Mouse (Mus musculus) kidney, embryonic 15.5 days (tissue): ENCODE measurements around the gene 4930404H24Rik. TPM values are rescaled to one million over a fixed set of nuclear protein-coding genes. Genes with fewer than 3 reads are reported as not detected.
A peak's percentile ranks its signal among the peaks of the same experiment; 100 is the strongest.

Experiments used
- ATAC-seq: fragments of 200-750 bp; cut with Nextera tagmentation; replicated peaks from 2 replicates; pipeline ENCODE4 v1.8.0; 2017; ENCODE audit warnings: moderate TSS enrichment; ENCODE audit not compliant: low FRiP score
- H3K27ac ChIP-seq: fragments of 300-500 bp; sonication (generic); 2 replicates; pipeline ENCODE4 v1.5.1; 2015; ENCODE audit warnings: mild to moderate bottlenecking, inconsistent platforms
- H3K27me3 ChIP-seq: fragments of 300-500 bp; sonication (generic); 2 replicates; pipeline ENCODE4 v1.6.1; 2015; ENCODE audit warnings: inconsistent platforms
- H3K36me3 ChIP-seq: fragments of 300-500 bp; sonication (generic); 2 replicates; pipeline ENCODE4 v1.6.1; 2015; ENCODE audit warnings: inconsistent platforms
- H3K4me1 ChIP-seq: fragments of 300-500 bp; sonication (generic); 2 replicates; pipeline ENCODE4 v1.6.1; 2015; ENCODE audit warnings: inconsistent platforms
- H3K4me2 ChIP-seq: fragments of 300-500 bp; sonication (generic); 2 replicates; pipeline ENCODE4 v1.6.1; 2015; ENCODE audit warnings: moderate library complexity, mild to moderate bottlenecking, inconsistent platforms
- H3K4me3 ChIP-seq: fragments of 300-500 bp; sonication (generic); replicated peaks from 2 replicates; pipeline ENCODE4 v1.5.1; 2015; ENCODE audit warnings: mild to moderate bottlenecking, inconsistent platforms
- H3K9ac ChIP-seq: fragments of 300-500 bp; sonication (generic); 2 replicates; pipeline ENCODE4 v1.6.1; 2015; ENCODE audit warnings: mild to moderate bottlenecking, inconsistent platforms
- H3K9me3 ChIP-seq: fragments of 300-500 bp; sonication (generic); replicated peaks from 2 replicates; pipeline ENCODE4 v1.6.1; 2016; ENCODE audit warnings: inconsistent platforms
- WGBS: fragments of 180-500 bp; shearing (Covaris S2); methylation state at CpG from one replicate; pipeline ENCODE4 v1.1.7; 2015; ENCODE audit warnings: mixed read lengths; 5-methylcytosine and 5-hydroxymethylcytosine counted together
- polyA plus RNA-seq: library from polyadenylated mRNA; unstranded; fragments of >200 nt; fragmentation: Nextera tagmentation; extraction: Ambion mirVana; gene quantifications from 2 replicates; pipeline ENCODE4 v1.2.1, GENCODE M21; 2015

The 4930404H24Rik gene
- polyA plus RNA-seq, 1 experiment from 2014 or later, result not detected

DNA sequence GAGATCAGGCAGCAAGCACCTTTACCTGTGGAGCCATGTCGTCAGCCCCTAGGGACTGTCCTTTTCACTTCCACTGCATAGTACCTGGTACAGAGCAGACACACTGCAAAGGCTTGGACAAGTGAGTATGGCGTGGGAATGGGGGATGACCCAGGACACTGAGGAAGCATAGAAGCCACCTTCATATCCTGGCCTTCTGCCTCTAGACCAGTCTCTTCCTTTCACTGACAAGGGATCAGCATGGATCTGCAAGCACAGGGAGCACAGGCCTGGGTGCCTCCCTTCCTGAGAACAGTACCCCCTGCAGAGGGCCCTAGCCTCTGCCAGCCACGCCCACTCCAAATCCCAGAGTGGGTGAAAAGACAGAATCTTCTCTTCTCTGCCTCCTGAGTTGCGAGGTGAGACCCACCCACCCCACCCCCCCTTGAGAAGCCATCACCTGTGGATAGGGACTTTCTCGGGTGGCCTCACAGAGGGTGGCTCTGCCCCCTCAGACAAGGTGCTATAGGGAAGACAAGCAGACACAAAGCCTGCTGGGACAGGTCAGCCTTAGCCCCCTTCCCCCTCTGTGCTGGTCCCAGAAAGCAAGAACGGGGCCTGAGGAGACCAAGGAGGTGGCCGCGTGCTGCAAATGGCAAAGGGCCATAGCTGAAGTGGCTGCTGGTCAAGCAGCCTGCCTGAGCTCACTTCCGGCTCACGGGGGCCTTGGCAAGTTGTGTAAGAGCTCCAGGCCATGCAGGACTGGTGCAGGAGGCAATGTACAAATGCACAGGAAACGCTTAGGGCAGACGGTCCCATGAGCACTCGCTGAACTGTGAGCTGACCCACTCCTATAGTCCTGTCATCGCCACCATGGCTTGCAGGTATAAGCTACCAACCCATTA lies 22.1 kb downstream of the 4930404H24Rik start:
- peaks cover 43% of the 10 kb centered on the region for H3K4me1 ChIP-seq
- no peaks in the 10 kb centered on the region for H3K27me3 ChIP-seq
- no peak overlapping the region for H3K4me3 ChIP-seq
- no peaks in the 10 kb centered on the region for H3K36me3 ChIP-seq
- 80% methylated on average over 14 of the region's 14 CpGs for WGBS
- no peak overlapping the region for H3K4me2 ChIP-seq
- no peak overlapping the region for H3K9ac ChIP-seq
- H3K9me3 ChIP-seq, result no peaks in the 10 kb centered on the region
- no peak overlapping the region for H3K27ac ChIP-seq
- ATAC-seq, result no peak

DNA sequence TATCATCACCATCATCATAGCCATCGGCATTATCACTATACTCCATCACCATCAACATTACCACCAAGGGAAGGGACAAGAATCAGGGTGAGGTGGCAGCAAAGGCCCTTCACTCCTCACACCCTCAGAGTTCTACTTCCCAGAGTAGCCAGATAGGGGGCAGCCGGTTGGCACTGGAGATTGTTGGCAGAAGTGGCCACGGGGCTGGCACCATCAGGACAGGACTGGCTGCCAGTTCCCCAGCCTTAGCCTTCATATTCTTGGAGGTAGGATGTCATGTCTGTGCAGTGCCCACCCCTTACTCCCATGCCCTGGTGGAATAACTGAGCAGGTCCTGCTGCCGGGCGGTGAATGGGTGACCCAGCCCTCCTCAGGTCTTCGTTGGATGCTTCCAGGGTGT lies 23.0 kb downstream of the 4930404H24Rik start:
- Histone ChIP-seq H3K27me3 (no peaks in the 10 kb centered on the region), H3K4me2 (no peak overlapping the region), H3K9me3 (no peaks in the 10 kb centered on the region), H3K4me1 (peaks cover 35% of the 10 kb centered on the region), H3K36me3 (no peaks in the 10 kb centered on the region), H3K4me3 (no peak overlapping the region), H3K9ac (no peak overlapping the region), H3K27ac (no peak overlapping the region)
- ATAC-seq, result no peak
- WGBS, result 86% methylated on average over 6 of the region's 6 CpGs

- H3K4me3 ChIP-seq, result no peak overlapping the region
- H3K36me3 ChIP-seq, result no peaks in the 10 kb centered on the region
- no peak; the same call in 1 of the 2 replicates for ATAC-seq
- H3K27ac ChIP-seq, result no peak overlapping the region
- no peaks in the 10 kb centered on the region for H3K27me3 ChIP-seq
- H3K4me2 ChIP-seq, result no peak overlapping the region
- WGBS, result 40% methylated on average over 4 of the region's 4 CpGs
- no peak overlapping the region for H3K9ac ChIP-seq
- peaks cover 28% of the 10 kb centered on the region for H3K4me1 ChIP-seq
- H3K9me3 ChIP-seq, result no peaks in the 10 kb centered on the region
Observed at GRCm38 (mm10) chr2:153516961-153517360, 24.4 kb downstream of the 4930404H24Rik start.

DNA sequence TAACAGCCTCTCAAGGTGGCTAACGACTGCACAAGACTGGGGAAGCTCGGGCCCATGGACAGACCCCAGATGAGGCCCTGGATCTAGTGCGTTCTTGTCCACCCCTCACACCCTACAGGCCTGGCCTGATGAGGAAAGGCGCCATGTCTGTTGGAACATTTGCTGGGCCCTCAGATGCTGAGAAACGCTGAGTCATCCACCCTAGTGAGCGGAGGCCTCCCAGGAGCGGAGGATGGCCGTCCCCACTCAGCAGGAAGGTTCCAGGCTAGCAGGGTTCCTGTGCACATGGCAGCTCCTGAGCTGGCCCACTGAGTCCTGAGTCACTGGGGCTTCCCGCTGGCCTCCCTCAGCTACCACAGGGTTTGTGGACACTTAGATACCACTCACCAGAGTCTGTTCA lies 27.5 kb downstream of the 4930404H24Rik start:
- WGBS, result 83% methylated on average over 9 of the region's 9 CpGs
- no peak overlapping the region for H3K4me2 ChIP-seq
- no peaks in the 10 kb centered on the region for H3K27me3 ChIP-seq
- H3K4me1 ChIP-seq, result peaks cover 26% of the 10 kb centered on the region
- no peak overlapping the region for H3K4me3 ChIP-seq
- no peak overlapping the region for H3K9ac ChIP-seq
- ATAC-seq, result no peak
- no peaks in the 10 kb centered on the region for H3K36me3 ChIP-seq
- no peak overlapping the region for H3K27ac ChIP-seq
- H3K9me3 ChIP-seq, result no peaks in the 10 kb centered on the region

DNA sequence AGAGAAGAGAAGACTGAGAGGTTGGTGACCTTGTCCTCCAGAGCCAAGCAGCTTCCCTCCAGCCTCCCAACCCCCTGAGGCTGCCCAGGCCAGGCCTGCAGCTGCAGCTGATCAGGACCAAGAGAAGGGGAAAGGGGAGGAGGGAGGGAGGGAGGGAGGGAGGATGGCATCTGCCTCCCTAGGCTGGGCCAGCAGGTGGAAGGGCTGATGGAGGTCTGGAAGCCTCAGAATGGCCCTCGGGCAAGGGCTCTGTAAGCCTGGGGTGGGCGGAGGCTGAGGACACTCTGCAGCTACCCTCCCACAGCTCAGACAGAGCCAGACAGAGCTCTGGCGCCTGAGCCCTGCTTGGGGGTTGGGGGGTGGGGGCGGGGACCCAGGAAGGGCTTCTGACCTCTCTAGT lies 29.7 kb downstream of the 4930404H24Rik start:
- no peak overlapping the region for H3K27ac ChIP-seq
- no peaks in the 10 kb centered on the region for H3K9me3 ChIP-seq
- peaks cover 44% of the 10 kb centered on the region for H3K4me1 ChIP-seq
- 21% methylated on average over 4 of the region's 4 CpGs for WGBS
- H3K36me3 ChIP-seq, result no peaks in the 10 kb centered on the region
- no peak overlapping the region for H3K4me3 ChIP-seq
- peaks cover 8% of the 10 kb centered on the region; the same call in 1 of the 2 replicates for H3K27me3 ChIP-seq
- H3K4me2 ChIP-seq, result no peak overlapping the region
- H3K9ac ChIP-seq, result no peak overlapping the region
- 0 out of 2 replicates have a peak, but pooled peaks have one; percentile 21 for ATAC-seq

DNA sequence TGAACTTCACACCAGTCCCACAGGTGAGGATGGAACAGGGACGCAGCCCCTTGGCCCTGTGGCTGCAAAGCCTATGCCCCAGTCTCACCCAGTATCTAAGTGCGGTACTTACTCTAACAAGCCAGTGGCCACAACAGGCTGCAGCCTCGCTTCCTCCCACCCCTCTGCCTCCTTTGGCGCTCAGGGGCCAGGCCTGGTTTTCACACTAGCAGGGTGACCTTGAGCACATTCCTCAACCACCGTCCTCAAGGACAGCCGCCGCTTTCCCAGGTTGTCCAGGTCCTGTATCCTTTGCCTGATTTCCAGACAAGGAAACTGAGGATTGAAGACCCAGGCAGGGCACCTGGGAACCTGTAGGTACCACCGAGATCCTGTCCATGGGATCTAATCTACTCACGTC lies 30.6 kb downstream of the 4930404H24Rik start:
- Histone ChIP-seq H3K9me3 (no peaks in the 10 kb centered on the region), H3K4me2 (no peak overlapping the region), H3K27me3 (peaks cover 12% of the 10 kb centered on the region; the same call in 1 of the 2 replicates), H3K36me3 (no peaks in the 10 kb centered on the region), H3K4me1 (peaks cover 52% of the 10 kb centered on the region), H3K27ac (no peak overlapping the region), H3K9ac (no peak overlapping the region), H3K4me3 (no peak overlapping the region)
- no peak for ATAC-seq
- WGBS, result 64% methylated on average over 9 of the region's 9 CpGs

GRCm38 (mm10) chr2:153523656-153524055 lies 31.1 kb downstream of the 4930404H24Rik start:
- ATAC-seq, result no peak
- Histone ChIP-seq H3K27ac (no peak overlapping the region), H3K27me3 (peaks cover 12% of the 10 kb centered on the region; the same call in 1 of the 2 replicates), H3K9me3 (no peaks in the 10 kb centered on the region), H3K4me1 (peaks cover 58% of the 10 kb centered on the region), H3K36me3 (no peaks in the 10 kb centered on the region), H3K9ac (no peak overlapping the region), H3K4me2 (no peak overlapping the region), H3K4me3 (no peak overlapping the region)
- 85% methylated on average over 12 of the region's 12 CpGs for WGBS

GRCm38 (mm10) chr2:153524727-153525126 lies 32.1 kb downstream of the 4930404H24Rik start:
- Histone ChIP-seq H3K9me3 (no peaks in the 10 kb centered on the region), H3K36me3 (no peaks in the 10 kb centered on the region), H3K27ac (no peak overlapping the region), H3K4me2 (no peak overlapping the region), H3K9ac (no peak overlapping the region), H3K4me3 (no peak overlapping the region), H3K27me3 (peaks cover 12% of the 10 kb centered on the region), H3K4me1 (peaks cover 67% of the 10 kb centered on the region)
- no peak for ATAC-seq
- WGBS, result 77% methylated on average over 2 of the region's 2 CpGs

- H3K4me3 ChIP-seq, result no peak overlapping the region
- no peaks in the 10 kb centered on the region for H3K9me3 ChIP-seq
- no peak overlapping the region for H3K9ac ChIP-seq
- no peaks in the 10 kb centered on the region for H3K36me3 ChIP-seq
- peaks cover 18% of the 10 kb centered on the region for H3K27me3 ChIP-seq
- ATAC-seq, result peak; percentile 30
- H3K4me2 ChIP-seq, result peak overlapping the region; percentile 27
- 9% methylated on average over 10 of the region's 10 CpGs for WGBS
- H3K4me1 ChIP-seq, result peaks cover 76% of the 10 kb centered on the region
- peak overlapping the region; percentile 68 for H3K27ac ChIP-seq
Observed at GRCm38 (mm10) chr2:153525906-153526311, 33.3 kb downstream of the 4930404H24Rik start.

DNA sequence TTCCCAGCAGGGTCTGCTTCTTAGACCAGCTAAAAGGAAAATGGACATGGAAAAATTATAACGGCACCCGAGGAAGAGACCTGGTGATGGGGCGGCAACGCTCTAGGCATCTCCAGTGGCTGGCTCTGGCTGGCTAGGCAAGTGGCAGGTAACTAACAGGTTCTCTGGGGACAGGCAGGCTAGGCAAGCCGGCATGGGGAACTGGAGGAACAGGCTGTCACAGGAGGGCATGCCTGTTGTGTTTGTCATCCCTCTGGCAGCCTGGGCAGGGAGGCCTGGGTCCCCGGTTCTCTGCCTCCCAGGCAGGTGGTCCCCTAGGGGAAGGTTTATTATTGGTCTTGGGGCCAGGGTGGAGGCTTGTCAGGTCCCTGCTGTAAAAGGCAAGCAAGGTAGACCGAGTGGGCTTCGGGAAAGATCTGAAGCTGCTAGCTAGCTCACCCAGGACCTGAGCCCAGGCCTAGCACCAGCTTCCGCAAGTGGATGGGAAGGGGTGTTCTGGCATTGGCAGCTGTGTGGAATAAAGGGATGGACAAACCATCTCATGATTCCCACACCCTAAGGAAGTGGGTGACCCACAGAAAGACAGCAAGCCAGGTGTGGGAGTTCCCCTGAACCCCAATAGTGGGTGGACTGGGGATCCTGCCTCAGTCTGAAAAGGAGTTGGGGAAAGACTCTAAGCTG lies 34.4 kb downstream of the 4930404H24Rik start:
- ATAC-seq, result no peak
- H3K4me3 ChIP-seq, result peak overlapping the region; percentile 63; the same call in 1 of the 2 replicates
- H3K9me3 ChIP-seq, result no peaks in the 10 kb centered on the region
- peak overlapping the region; percentile 69 for H3K27ac ChIP-seq
- peaks cover 25% of the 10 kb centered on the region for H3K27me3 ChIP-seq
- peak overlapping the region; percentile 99; the same call in 1 of the 2 replicates for H3K4me2 ChIP-seq
- H3K36me3 ChIP-seq, result no peaks in the 10 kb centered on the region
- WGBS, result 55% methylated on average over 9 of the region's 9 CpGs
- peaks cover 72% of the 10 kb centered on the region for H3K4me1 ChIP-seq
- 0 out of 2 replicates have a peak overlapping the region, but pooled peaks have one; percentile 55 for H3K9ac ChIP-seq

DNA sequence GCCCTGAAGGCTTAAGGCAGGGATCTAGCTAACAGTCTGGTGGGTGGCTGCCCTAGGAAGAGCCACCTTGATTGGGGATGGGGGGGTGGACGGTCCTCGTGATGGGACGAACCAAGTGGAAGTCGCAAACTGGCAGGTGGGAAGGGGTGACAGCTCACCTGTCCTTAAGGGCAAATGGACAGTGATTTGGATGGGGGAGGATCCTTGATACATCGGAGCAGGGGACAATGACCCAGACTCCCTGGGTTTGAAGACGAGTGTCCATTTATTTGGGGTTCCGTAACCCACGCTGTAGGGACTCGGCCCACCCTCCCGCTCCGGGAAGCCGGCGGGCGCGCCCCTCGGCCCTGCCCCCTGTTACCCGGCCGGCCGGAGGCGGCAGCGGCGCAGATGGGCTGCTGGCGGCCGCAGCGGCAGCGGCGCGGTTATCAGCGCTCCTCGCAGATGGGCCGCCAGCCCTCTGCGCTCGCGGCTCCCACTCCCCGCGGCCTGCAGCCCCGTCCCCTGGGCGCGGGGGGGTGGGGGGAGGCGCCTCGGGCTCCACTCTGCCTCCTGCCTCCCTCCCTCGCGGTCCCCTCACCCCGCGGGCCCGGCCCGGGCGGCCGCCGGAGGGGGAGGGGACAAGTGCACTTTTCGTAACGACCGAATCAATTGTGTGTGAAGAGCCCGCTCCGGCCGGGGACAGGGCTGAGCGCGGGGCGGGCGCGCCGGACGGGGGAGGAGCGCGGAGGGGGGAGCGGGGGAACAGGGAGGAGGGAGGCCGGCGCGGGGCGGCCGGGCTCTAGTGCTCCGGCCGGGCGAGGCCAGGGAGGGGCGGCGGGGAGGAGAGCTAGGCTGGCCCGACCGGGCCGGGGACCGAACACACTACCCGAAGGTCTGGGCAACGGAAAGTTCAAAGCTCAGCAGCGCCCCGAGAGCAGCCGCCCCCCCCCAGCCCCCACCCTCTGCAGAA lies 35.3 kb downstream of the 4930404H24Rik start:
- peak overlapping the region; percentile 69 for H3K27ac ChIP-seq
- H3K4me3 ChIP-seq, result peak overlapping the region; percentile 63
- H3K9me3 ChIP-seq, result no peaks in the 10 kb centered on the region
- WGBS, result 3% methylated on average over 64 of the region's 85 CpGs
- H3K27me3 ChIP-seq, result peaks cover 25% of the 10 kb centered on the region
- peak overlapping the region; percentile 99 for H3K4me2 ChIP-seq
- no peaks in the 10 kb centered on the region for H3K36me3 ChIP-seq
- peak; percentile 74 for ATAC-seq
- peak overlapping the region; percentile 55 for H3K9ac ChIP-seq
- peaks cover 64% of the 10 kb centered on the region for H3K4me1 ChIP-seq
